Mouse (Mus musculus) stomach, embryonic 15.5 days (tissue): ENCODE measurements at regions not wholly inside any gene's neighbourhood (a gene's known extent, or its start where the extent isn't known, plus 50 kb on each side); places are given as distances from the start of the nearest gene placed in this dataset.

Experiments
- ATAC-seq: fragments of 200-750 bp; cut with Nextera tagmentation; 2 replicates; pipeline ENCODE4 v1.8.0; 2017; ENCODE audit warnings: low read depth, moderate number of reproducible peaks, moderate TSS enrichment; ENCODE audit not compliant: insufficient read depth, low FRiP score
- H3K27ac ChIP-seq: fragments of 300-500 bp; sonication (generic); 2 replicates; pipeline ENCODE4 v1.5.1; 2015; ENCODE audit warnings: mild to moderate bottlenecking, inconsistent platforms
- H3K27me3 ChIP-seq: fragments of 300-500 bp; sonication (generic); replicated peaks from 2 replicates; pipeline ENCODE4 v1.6.1; 2015; ENCODE audit warnings: inconsistent platforms
- H3K36me3 ChIP-seq: fragments of 300-500 bp; sonication (generic); 2 replicates; pipeline ENCODE4 v1.6.1; 2015; ENCODE audit warnings: inconsistent platforms
- H3K4me1 ChIP-seq: fragments of 300-500 bp; sonication (generic); 2 replicates; pipeline ENCODE4 v1.6.1; 2015; ENCODE audit warnings: inconsistent platforms
- H3K4me2 ChIP-seq: fragments of 300-500 bp; sonication (generic); 2 replicates; pipeline ENCODE4 v1.6.1; 2015; ENCODE audit warnings: mild to moderate bottlenecking, inconsistent platforms
- H3K4me3 ChIP-seq: fragments of 300-500 bp; sonication (generic); replicated peaks from 2 replicates; pipeline ENCODE4 v1.5.1; 2015; ENCODE audit warnings: inconsistent platforms
- H3K9ac ChIP-seq: fragments of 300-500 bp; sonication (generic); 2 replicates; pipeline ENCODE4 v1.6.1; 2015; ENCODE audit warnings: inconsistent platforms
- H3K9me3 ChIP-seq: fragments of 300-500 bp; sonication (generic); 2 replicates; pipeline ENCODE4 v1.6.1; 2016; ENCODE audit warnings: inconsistent platforms
- WGBS: fragments of 180-500 bp; shearing (Covaris S2); methylation state at CpG from one replicate; pipeline ENCODE4 v1.1.7; 2015; 5-methylcytosine and 5-hydroxymethylcytosine counted together

DNA sequence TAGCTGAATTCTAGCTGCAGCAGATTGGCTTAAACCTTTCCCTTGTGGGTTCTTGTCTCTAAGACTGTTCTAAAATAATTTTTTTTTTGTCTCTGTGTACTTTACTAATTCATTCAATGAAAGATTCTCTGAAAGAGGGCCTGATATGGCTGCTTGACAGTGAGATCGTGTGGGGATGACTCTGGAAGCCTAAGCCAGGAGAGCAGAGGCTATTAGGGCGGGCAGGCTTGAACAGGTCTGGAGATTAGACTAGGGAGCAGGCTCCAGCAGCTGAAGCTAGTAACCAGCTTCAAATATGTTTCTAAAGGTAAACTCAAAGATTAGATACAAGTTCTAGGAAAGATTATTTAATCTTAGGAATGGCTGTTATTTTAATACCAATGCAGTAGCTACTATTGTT is 491.9 kb downstream of the Plcl1 start:
- H3K27ac ChIP-seq, result no peak overlapping the region
- no peak for ATAC-seq
- H3K4me1 ChIP-seq, result no peaks in the 10 kb centered on the region
- H3K9ac ChIP-seq, result no peak overlapping the region
- no peaks in the 10 kb centered on the region for H3K27me3 ChIP-seq
- no peaks in the 10 kb centered on the region for H3K9me3 ChIP-seq
- no peak overlapping the region for H3K4me3 ChIP-seq
- no peaks in the 10 kb centered on the region for H3K36me3 ChIP-seq
- H3K4me2 ChIP-seq, result no peak overlapping the region
- WGBS, result 52% methylated on average over 2 of the region's 2 CpGs

DNA sequence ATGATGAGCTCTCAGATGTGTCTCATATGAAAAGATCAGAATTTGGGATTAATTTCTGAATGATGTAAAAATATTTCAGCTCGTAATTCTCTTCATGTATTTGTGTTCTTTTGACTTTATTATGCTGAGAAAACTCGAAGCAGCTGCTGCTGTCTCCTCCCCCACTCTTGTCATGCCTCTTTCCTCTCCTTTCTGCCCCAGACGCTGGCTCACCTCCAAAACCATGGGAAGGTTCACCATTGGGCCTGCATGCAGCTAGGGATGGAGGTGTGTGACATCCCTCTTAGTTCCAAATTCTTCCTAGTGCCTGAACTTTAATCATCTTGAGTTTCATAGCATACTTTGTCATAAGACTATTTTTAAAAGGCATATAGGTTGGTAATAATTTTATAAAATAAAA is 492.3 kb downstream of the Plcl1 start:
- 31% methylated on average over 3 of the region's 3 CpGs for WGBS
- Histone ChIP-seq H3K36me3 (no peaks in the 10 kb centered on the region), H3K9ac (no peak overlapping the region), H3K4me3 (no peak overlapping the region), H3K4me2 (no peak overlapping the region), H3K9me3 (no peaks in the 10 kb centered on the region), H3K4me1 (no peaks in the 10 kb centered on the region), H3K27ac (no peak overlapping the region), H3K27me3 (no peaks in the 10 kb centered on the region)
- no peak for ATAC-seq

DNA sequence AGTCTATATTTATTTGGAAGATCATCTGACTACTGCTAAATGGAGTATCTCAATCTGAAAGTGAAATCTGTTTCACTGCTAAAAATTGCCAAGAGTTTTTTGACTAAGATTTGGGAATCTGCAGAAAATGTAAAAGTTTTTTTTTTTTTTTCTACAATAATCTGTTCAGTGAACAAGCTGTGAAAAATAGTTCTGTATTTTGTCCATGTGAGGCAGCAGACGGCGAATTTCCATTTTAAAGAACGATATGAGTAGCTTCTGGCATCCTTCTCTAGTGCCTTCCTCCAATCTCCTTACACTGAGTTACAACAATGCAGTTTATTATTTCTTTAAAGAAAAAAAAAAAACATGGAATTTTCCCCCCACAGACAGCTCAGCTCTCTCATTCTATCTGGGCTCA is 494.3 kb downstream of the Plcl1 start:
- ATAC-seq, result no peak
- no peak overlapping the region for H3K4me3 ChIP-seq
- no peaks in the 10 kb centered on the region for H3K4me1 ChIP-seq
- H3K9ac ChIP-seq, result no peak overlapping the region
- H3K4me2 ChIP-seq, result no peak overlapping the region
- WGBS, result 81% methylated on average over 3 of the region's 3 CpGs
- H3K9me3 ChIP-seq, result no peaks in the 10 kb centered on the region
- no peaks in the 10 kb centered on the region for H3K36me3 ChIP-seq
- no peaks in the 10 kb centered on the region for H3K27me3 ChIP-seq
- no peak overlapping the region for H3K27ac ChIP-seq

DNA sequence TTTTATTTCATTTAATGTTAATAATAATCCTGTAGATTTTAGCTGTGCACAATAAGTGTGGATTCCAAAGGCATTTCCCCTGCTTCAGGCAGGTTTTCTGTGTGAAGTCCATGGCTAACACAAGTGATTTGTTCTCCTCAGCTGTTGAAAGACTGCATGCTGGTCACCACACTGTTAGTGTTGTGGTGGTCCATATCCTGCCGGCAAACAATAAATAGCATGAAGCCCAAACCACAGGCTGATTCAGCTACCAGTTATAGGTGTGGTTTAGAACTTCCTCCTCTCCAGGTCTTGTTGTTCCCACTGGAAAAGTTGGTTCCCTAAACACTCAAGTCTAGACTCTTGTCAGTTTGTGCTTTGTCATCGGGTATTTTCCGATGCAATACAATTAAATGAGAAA is 497.5 kb downstream of the Plcl1 start:
- H3K4me1 ChIP-seq, result no peaks in the 10 kb centered on the region

DNA sequence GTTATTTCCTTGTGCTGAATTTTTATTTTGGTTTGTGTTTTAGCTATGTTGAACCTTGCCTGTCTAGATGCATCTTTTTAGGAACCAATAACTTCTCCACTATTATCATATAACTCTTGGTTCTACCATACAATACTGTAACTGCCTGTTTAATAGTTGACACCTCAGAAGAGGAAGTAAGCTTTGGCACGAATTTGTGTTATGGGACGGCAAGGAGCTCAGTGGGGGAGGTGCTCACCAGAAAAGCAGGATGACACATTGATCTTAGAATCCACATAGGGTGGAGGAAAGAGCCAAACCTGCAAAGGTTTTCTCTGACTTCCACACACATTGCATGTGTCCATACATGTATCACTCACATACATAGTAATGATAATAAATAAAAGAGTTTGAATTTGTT is 498.9 kb downstream of the Plcl1 start:
- ATAC-seq, result no peak
- H3K9me3 ChIP-seq, result no peaks in the 10 kb centered on the region
- H3K4me2 ChIP-seq, result no peak overlapping the region
- no peaks in the 10 kb centered on the region for H3K4me1 ChIP-seq
- H3K9ac ChIP-seq, result no peak overlapping the region
- H3K4me3 ChIP-seq, result no peak overlapping the region
- H3K27me3 ChIP-seq, result no peaks in the 10 kb centered on the region
- no peaks in the 10 kb centered on the region for H3K36me3 ChIP-seq
- no peak overlapping the region for H3K27ac ChIP-seq
- WGBS, result 76% methylated on average over 2 of the region's 2 CpGs

More for the DNA sequence above, 497.5 kb downstream of the Plcl1 start:
- WGBS, result 81% methylated on average over 3 of the region's 3 CpGs
- no peak overlapping the region for H3K4me3 ChIP-seq
- no peak overlapping the region for H3K27ac ChIP-seq
- no peaks in the 10 kb centered on the region for H3K27me3 ChIP-seq
- no peaks in the 10 kb centered on the region for H3K36me3 ChIP-seq
- no peak overlapping the region for H3K4me2 ChIP-seq
- no peak for ATAC-seq
- H3K9ac ChIP-seq, result no peak overlapping the region
- H3K9me3 ChIP-seq, result no peaks in the 10 kb centered on the region

DNA sequence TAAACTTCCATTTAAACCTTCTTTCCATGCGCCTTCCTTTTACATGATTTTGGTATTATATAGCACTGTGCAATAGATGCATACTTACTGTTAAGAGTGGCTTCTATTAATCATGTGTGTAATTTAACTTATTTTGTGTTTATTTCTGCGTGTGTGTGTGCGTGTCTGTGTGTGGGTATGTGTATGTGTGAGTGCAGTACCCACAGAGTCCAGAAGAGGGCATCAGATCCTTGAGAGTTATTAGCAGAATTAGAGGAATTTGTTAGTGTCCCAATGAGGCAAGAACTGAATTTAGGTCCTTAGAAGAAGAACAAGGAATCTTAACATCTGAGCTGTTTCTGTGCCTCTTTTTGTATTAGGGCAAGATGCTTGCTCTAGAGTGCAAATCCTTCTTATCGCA is 499.5 kb downstream of the Plcl1 start:
- Histone ChIP-seq H3K9ac (no peak overlapping the region), H3K4me2 (no peak overlapping the region), H3K36me3 (no peaks in the 10 kb centered on the region), H3K4me3 (no peak overlapping the region), H3K27me3 (no peaks in the 10 kb centered on the region), H3K9me3 (no peaks in the 10 kb centered on the region), H3K4me1 (no peaks in the 10 kb centered on the region), H3K27ac (no peak overlapping the region)
- ATAC-seq, result no peak
- WGBS, result 93% methylated on average over 4 of the region's 4 CpGs

DNA sequence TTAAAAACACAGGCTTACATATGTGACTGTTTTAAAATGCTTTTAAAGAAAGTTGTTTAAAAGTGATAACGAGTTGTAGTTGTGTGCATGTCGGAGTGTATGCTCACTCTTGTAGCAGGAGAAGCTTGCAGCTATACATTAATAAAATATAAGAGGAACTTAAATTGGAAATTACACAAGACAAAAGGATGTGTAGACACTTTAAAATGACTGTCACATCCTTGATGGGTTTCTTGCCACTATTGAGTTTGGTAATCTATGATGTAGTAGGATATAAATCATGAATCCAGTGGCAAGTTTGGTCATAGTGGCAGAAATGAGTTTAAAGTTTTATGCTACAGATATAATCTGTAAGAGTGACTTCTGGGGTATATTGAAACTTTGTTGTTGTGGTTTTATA is 504.3 kb downstream of the Plcl1 start:
- no peaks in the 10 kb centered on the region for H3K9me3 ChIP-seq
- no peaks in the 10 kb centered on the region for H3K27me3 ChIP-seq
- 81% methylated on average over 2 of the region's 2 CpGs for WGBS
- ATAC-seq, result no peak
- H3K36me3 ChIP-seq, result no peaks in the 10 kb centered on the region
- H3K4me2 ChIP-seq, result no peak overlapping the region
- H3K9ac ChIP-seq, result no peak overlapping the region
- no peak overlapping the region for H3K27ac ChIP-seq
- H3K4me3 ChIP-seq, result no peak overlapping the region
- H3K4me1 ChIP-seq, result no peaks in the 10 kb centered on the region

DNA sequence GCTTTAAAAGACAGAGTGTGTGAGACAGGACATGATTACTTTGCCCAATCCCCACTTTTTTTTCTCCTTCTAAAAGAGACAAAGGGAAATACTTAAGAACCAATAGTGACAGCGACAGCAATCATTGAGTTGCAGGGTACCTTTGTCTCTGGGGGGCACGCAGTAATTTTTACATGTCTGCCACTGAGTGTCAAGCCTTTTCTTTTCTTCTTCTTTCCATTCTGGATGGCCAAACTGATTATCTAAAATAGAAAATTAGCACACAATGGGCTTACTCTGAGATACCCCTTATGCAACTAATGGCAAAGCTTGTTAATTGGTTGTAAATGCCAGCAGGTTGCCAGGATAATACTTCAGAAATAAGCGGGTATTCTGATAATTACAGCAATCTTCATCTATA is 508.6 kb downstream of the Plcl1 start:
- Histone ChIP-seq H3K27me3 (no peaks in the 10 kb centered on the region), H3K27ac (no peak overlapping the region), H3K4me3 (no peak overlapping the region), H3K9ac (no peak overlapping the region), H3K9me3 (no peaks in the 10 kb centered on the region), H3K4me2 (no peak overlapping the region), H3K36me3 (no peaks in the 10 kb centered on the region), H3K4me1 (no peaks in the 10 kb centered on the region)
- ATAC-seq, result no peak
- 71% methylated on average over 3 of the region's 3 CpGs for WGBS

DNA sequence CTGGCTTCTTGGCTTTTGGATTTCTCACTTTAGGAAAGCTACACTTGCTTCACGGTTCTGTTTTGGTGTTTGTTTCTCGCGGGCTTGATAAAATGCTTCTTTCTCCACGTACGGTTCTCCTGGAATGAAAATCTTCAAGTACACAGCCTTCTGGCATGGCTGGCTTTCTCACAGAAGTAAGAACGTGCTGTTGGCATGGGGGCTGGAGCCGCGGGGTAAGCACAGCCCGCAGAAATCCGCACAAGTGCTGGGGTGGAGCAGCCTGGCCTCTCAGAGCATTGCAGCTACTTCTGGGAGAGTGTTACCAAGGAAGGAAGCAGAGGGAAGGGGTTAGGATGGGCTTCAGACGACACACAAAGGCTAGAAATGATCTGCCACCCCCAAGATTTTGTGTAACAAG is 510.2 kb downstream of the Plcl1 start:
- no peak overlapping the region for H3K9ac ChIP-seq
- no peaks in the 10 kb centered on the region for H3K27me3 ChIP-seq
- ATAC-seq, result no peak
- no peaks in the 10 kb centered on the region for H3K9me3 ChIP-seq
- no peaks in the 10 kb centered on the region for H3K36me3 ChIP-seq
- H3K4me1 ChIP-seq, result no peaks in the 10 kb centered on the region
- H3K4me2 ChIP-seq, result no peak overlapping the region
- 59% methylated on average over 11 of the region's 11 CpGs for WGBS
- H3K4me3 ChIP-seq, result no peak overlapping the region
- H3K27ac ChIP-seq, result no peak overlapping the region

DNA sequence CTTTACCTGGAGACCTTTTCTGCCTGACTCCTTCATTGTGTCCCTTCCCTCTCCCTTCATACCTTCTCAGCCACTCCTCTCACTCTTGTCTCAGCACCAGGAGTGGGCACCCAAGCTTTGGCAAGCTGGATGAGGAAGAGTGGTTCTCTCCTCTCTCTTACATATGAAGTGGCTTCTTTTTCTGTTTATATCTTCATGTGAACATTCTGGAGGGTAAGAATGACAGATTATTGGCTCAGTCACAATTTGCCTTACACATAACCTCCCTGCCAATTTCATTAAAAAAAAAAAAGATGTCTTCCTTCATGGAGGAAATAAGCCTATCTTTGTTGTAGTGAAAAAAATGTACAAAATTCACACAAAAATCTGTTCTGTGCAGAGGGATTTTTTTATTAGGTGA is 513.8 kb downstream of the Plcl1 start:
- Histone ChIP-seq H3K36me3 (no peaks in the 10 kb centered on the region), H3K9me3 (no peaks in the 10 kb centered on the region), H3K4me2 (no peak overlapping the region), H3K27me3 (no peaks in the 10 kb centered on the region), H3K4me1 (no peaks in the 10 kb centered on the region), H3K9ac (no peak overlapping the region), H3K4me3 (no peak overlapping the region), H3K27ac (no peak overlapping the region)
- ATAC-seq, result no peak

DNA sequence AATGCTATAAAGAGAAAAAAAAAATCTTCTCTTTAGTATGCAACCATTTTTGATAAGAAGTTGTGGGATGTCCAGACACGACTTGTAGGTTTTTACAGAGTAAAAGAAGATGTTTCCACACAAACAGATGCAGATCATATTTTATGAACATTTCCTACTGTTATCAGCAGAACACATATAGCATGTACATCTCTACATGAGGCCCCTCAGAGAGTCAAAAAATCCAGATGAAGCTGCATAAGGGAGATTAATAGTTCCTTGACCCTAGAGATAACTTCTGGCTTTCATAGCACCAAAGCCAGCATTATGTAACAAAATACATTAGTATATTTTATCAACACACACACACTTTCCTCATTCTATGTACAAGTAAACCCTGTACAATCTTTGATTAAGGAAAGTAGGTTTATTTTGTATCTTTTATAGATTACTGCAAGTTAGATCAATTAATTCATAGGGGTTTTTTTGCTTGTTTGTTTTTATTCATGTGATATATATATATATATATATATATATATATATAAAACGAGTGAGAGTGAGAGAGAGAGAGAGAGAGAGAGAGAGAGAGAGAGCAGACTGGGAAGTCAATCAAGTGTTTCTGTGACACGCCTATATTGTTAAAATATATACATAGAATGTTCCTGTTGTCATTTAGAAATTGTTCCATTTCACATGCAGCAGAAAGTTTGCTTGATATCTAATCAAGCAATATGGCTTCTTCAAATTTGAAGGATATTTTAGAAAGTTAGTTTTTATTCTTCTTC is 541.2 kb downstream of the Plcl1 start:
- H3K27me3 ChIP-seq, result no peaks in the 10 kb centered on the region
- no peaks in the 10 kb centered on the region for H3K4me1 ChIP-seq
- no peaks in the 10 kb centered on the region for H3K9me3 ChIP-seq
- 57% methylated on average over 3 of the region's 3 CpGs for WGBS
- H3K4me3 ChIP-seq, result no peak overlapping the region
- H3K4me2 ChIP-seq, result no peak overlapping the region
- H3K36me3 ChIP-seq, result no peaks in the 10 kb centered on the region
- no peak overlapping the region for H3K9ac ChIP-seq
- no peak overlapping the region for H3K27ac ChIP-seq
- peak; percentile 66; the same call in 1 of the 2 replicates for ATAC-seq

DNA sequence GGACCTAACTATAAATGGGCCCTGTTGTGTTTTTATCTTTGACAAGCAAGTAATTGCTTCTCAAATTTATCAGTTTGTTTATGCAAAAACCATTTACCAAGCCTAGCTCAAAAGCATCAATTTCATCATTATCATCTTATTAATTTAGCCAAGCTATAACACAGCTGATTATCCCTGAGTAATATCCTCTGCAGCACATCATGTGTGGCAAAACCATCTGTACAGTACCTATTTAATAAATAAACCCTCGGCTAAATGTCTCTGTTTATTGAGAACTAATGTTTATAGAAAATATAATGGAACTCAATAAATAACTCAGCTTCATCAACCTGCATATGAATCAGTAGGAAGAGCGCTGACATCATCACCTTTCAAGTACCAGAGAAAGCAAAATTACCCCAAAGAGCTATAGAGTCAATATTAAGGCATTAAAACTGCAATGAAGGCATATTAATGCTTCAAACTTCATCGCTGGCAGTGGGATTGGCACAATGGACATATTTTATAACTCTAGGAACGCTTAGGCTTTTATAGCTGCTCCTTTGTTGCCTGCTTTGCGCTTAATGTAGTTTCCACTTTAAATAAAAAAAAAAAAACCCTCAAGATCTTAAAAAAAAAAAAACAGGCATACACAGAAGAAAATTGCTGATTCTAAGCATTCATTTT is 542.0 kb downstream of the Plcl1 start:
- 74% methylated on average over 5 of the region's 5 CpGs for WGBS
- no peaks in the 10 kb centered on the region for H3K36me3 ChIP-seq

More for the DNA sequence above, 542.0 kb downstream of the Plcl1 start:
- Histone ChIP-seq H3K4me2 (no peak overlapping the region), H3K27ac (no peak overlapping the region), H3K9me3 (no peaks in the 10 kb centered on the region), H3K27me3 (no peaks in the 10 kb centered on the region), H3K4me3 (no peak overlapping the region), H3K9ac (no peak overlapping the region), H3K4me1 (no peaks in the 10 kb centered on the region)
- ATAC-seq, result no peak
